In the genomic region with DNA sequence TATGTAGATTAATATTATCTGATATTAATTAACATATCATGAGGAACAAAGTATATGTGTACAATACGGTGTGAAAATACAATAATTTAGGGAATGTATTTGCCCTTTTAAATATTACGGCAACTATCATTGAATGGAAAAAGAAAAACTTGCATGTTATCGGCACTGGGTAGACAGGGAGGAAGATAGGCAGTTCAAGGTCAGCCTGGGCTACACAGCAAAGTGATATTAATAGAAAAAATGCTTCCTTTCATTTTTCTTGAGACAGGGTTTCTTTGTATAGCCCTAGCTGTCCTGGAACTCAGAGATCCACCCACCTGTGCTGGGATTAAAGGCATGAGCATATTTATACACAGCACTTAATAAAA, we compare ENCODE assay signal across 7 mouse cellular contexts. TPM values are rescaled to one million over a fixed set of nuclear protein-coding genes. Genes with fewer than 3 reads are reported as not detected.
DNase-seq lines count a peak whose midpoint lies in the region; ATAC-seq and TF ChIP-seq lines count a peak whose summit lies in the region.

No protein-coding gene starts in this region.

- H3K27me3 ChIP-seq in embryonic facial prominence, embryonic 15.5 days, result no peaks in the 10 kb centered on the region
- H3K27me3 ChIP-seq in limb, embryonic 10.5 days (ENCODE audit: low read depth, poor library complexity, severe bottlenecking), result no peaks in the 10 kb centered on the region

- H3K36me3 ChIP-seq in embryonic facial prominence, embryonic 15.5 days, result no peaks in the 10 kb centered on the region
- peaks cover 13% of the 10 kb centered on the region for H3K36me3 ChIP-seq in limb, embryonic 10.5 days

- no peak overlapping the region for H3K9ac ChIP-seq in embryonic facial prominence, embryonic 15.5 days

- WGBS in lung, adult 2 months, result 24% methylated on average over 3 of the region's 3 CpGs
- WGBS in embryonic facial prominence, embryonic 15.5 days, result 44% methylated on average over 3 of the region's 3 CpGs
- WGBS in limb, embryonic 10.5 days, result 59% methylated on average over 3 of the region's 3 CpGs
- WGBS in olfactory bulb, adult 2 months, result 17% methylated on average over 3 of the region's 3 CpGs

- TF ChIP-seq POLR2A in lung, adult 2 months (IDR thresholded peaks at IDR 0.05; ENCODE audit: borderline replicate concordance, extremely low read depth, low read depth, low read length), result no peak
- TF ChIP-seq POLR2A in olfactory bulb, adult 2 months (IDR thresholded peaks at IDR 0.05; ENCODE audit: insufficient read depth, low read depth, low read length), result no peak

- DNase-seq in lung, adult 2 months, result no peak
- no peak for DNase-seq in lung, postnatal 10 days
- DNase-seq in limb, embryonic 10.5 days (ENCODE audit: low spot score), result no peak
- no peak for DNase-seq in layer of hippocampus, adult 9-11 months
- DNase-seq in ovary, adult 18-20 months (ENCODE audit: low spot score), result no peak

- peak overlapping the region; percentile 78 for H3K4me3 ChIP-seq in lung, adult 2 months (replicated peaks; ENCODE audit: extremely low read depth, low read depth, low read length)
- peak overlapping the region; percentile 96 for H3K4me3 ChIP-seq in embryonic facial prominence, embryonic 15.5 days (replicated peaks)
- H3K4me3 ChIP-seq in limb, embryonic 10.5 days, result peak overlapping the region; percentile 96
- H3K4me3 ChIP-seq in olfactory bulb, adult 2 months (ENCODE audit: insufficient read depth, low read depth, low read length), result peak overlapping the region; percentile 60

- H3K27ac ChIP-seq in embryonic facial prominence, embryonic 15.5 days (replicated peaks), result peak overlapping the region; percentile 96
- H3K27ac ChIP-seq in limb, embryonic 10.5 days, result peak overlapping the region; percentile 95
- H3K27ac ChIP-seq in olfactory bulb, adult 2 months (ENCODE audit: insufficient read depth, low read depth, low read length), result peak overlapping the region; percentile 65

- TF ChIP-seq CTCF in lung, adult 2 months (IDR thresholded peaks at IDR 0.05; ENCODE audit: insufficient read depth, low read length), result no peak
- TF ChIP-seq CTCF in olfactory bulb, adult 2 months (IDR thresholded peaks at IDR 0.05; ENCODE audit: insufficient read depth, low read depth, low read length), result no peak

- ATAC-seq in embryonic facial prominence, embryonic 15.5 days (ENCODE audit: insufficient number of reproducible peaks, low FRiP score, low TSS enrichment, low read depth), result no peak

- peaks cover 2% of the 10 kb centered on the region for H3K4me1 ChIP-seq in lung, adult 2 months (ENCODE audit: control insufficient read depth, insufficient read depth, low read length)
- peaks cover 18% of the 10 kb centered on the region for H3K4me1 ChIP-seq in embryonic facial prominence, embryonic 15.5 days
- peaks cover 14% of the 10 kb centered on the region for H3K4me1 ChIP-seq in limb, embryonic 10.5 days
- H3K4me1 ChIP-seq in olfactory bulb, adult 2 months (ENCODE audit: control insufficient read depth, insufficient read depth, low read length), result peaks cover 6% of the 10 kb centered on the region; the same call in 1 of the 2 replicates

- H3K9me3 ChIP-seq in embryonic facial prominence, embryonic 15.5 days (replicated peaks), result no peaks in the 10 kb centered on the region
- H3K9me3 ChIP-seq in limb, embryonic 10.5 days (replicated peaks), result no peaks in the 10 kb centered on the region

- H3K4me2 ChIP-seq in embryonic facial prominence, embryonic 15.5 days (replicated peaks), result peak overlapping the region; percentile 72

RNA-seq across cellular contexts. Expression of a gene that starts 0.8 kb away (rescaled TPM):
- 5.6 and 6.0 TPM in 2 replicates for polyA plus RNA-seq in lung, adult 2 months (2012; rRNA removed)
- 23.1 and 24.8 TPM in 2 replicates for polyA plus RNA-seq in embryonic facial prominence, embryonic 15.5 days (2015; fragmentation: Nextera tagmentation; extraction: Ambion mirVana)
- 37.0 and 42.6 TPM in 2 replicates for polyA plus RNA-seq in limb, embryonic 10.5 days (2016; fragmentation: Nextera tagmentation; extraction: Ambion mirVana)
- not detected in 2 replicates for polyA plus RNA-seq in olfactory bulb, adult 2 months (2012; ENCODE audit: insufficient read depth, insufficient read length, low replicate concordance, missing spikeins)

RNA-seq across cellular contexts. Expression of a gene that starts 32.6 kb away (rescaled TPM):
- polyA plus RNA-seq in lung, adult 2 months (2012; rRNA removed), result 4.2 and 6.8 TPM in 2 replicates
- polyA plus RNA-seq in embryonic facial prominence, embryonic 15.5 days (2015; fragmentation: Nextera tagmentation; extraction: Ambion mirVana), result 27.7 and 29.4 TPM in 2 replicates
- polyA plus RNA-seq in limb, embryonic 10.5 days (2016; fragmentation: Nextera tagmentation; extraction: Ambion mirVana), result 22.0 and 27.9 TPM in 2 replicates
- not detected in 2 replicates for polyA plus RNA-seq in olfactory bulb, adult 2 months (2012; ENCODE audit: insufficient read depth, insufficient read length, low replicate concordance, missing spikeins)
